Mouse (Mus musculus) embryonic facial prominence, embryonic 11.5 days (tissue): ENCODE results near the gene Atg4b. TPM values are rescaled to one million over a fixed set of nuclear protein-coding genes. Genes with fewer than 3 reads are reported as not detected.
"Not testable (repeated sequence)": the region's sequence is repeated elsewhere in the genome, so short reads cannot be mapped to it uniquely, and the experiment has no call there.

Experiments used
- ATAC-seq: fragments of 200-750 bp; cut with Nextera tagmentation; replicated peaks from 2 replicates; pipeline ENCODE4 v1.8.0; 2017; ENCODE audit warnings: low read depth; ENCODE audit not compliant: insufficient number of reproducible peaks, low FRiP score, low TSS enrichment
- DNase-seq: peaks from one replicate; pipeline ENCODE4 v3.0.0-alpha.2; 2015; ENCODE audit warnings: low spot score
- H3K27ac ChIP-seq: fragments of 300-500 bp; sonication (generic); replicated peaks from 2 replicates; pipeline ENCODE4 v1.5.1; 2014; ENCODE audit warnings: mild to moderate bottlenecking, low read depth, low read length, control low read depth
- H3K27me3 ChIP-seq: fragments of 300-500 bp; sonication (generic); 2 replicates; pipeline ENCODE4 v1.6.1; 2014; ENCODE audit warnings: mild to moderate bottlenecking, low read length, moderate library complexity, mixed read lengths; ENCODE audit not compliant: control insufficient read depth, insufficient read depth
- H3K36me3 ChIP-seq: fragments of 300-500 bp; sonication (generic); replicated peaks from 2 replicates; pipeline ENCODE4 v1.6.1; 2014; ENCODE audit warnings: low read depth, mild to moderate bottlenecking, low read length, moderate library complexity, mixed read lengths; ENCODE audit not compliant: control insufficient read depth, insufficient read depth
- H3K4me1 ChIP-seq: fragments of 300-500 bp; sonication (generic); 2 replicates; pipeline ENCODE4 v1.6.1; 2014; ENCODE audit warnings: low read length, mixed read lengths; ENCODE audit not compliant: control insufficient read depth, insufficient read depth
- H3K4me2 ChIP-seq: fragments of 300-500 bp; sonication (generic); 2 replicates; pipeline ENCODE4 v1.6.1; 2014; ENCODE audit warnings: low read depth, mild to moderate bottlenecking, control low read depth, low read length, moderate library complexity
- H3K4me3 ChIP-seq: fragments of 300-500 bp; sonication (generic); 2 replicates; pipeline ENCODE4 v1.5.1; 2014; ENCODE audit warnings: low read depth, low read length, control low read depth
- H3K9ac ChIP-seq: fragments of 300-500 bp; sonication (generic); replicated peaks from 2 replicates; pipeline ENCODE4 v1.6.1; 2014; ENCODE audit warnings: mild to moderate bottlenecking, control low read depth, low read length
- H3K9me3 ChIP-seq: fragments of 300-500 bp; sonication (generic); replicated peaks from 2 replicates; pipeline ENCODE4 v1.6.1; 2016; ENCODE audit warnings: mild to moderate bottlenecking, low read length, inconsistent platforms, mixed read lengths; ENCODE audit not compliant: control insufficient read depth
- WGBS: fragments of 180-500 bp; shearing (Covaris S2); extraction: QIAGEN DNeasy Blood & Tissue Kit; methylation state at CpG from one replicate; pipeline ENCODE4 v1.1.7; 2014; 5-methylcytosine and 5-hydroxymethylcytosine counted together
- polyA plus RNA-seq: library from polyadenylated mRNA; unstranded; fragments of >200 nt; fragmentation: Nextera tagmentation; extraction: Ambion mirVana; gene quantifications from 2 replicates; pipeline ENCODE4 v1.2.1, GENCODE M21; 2014

The Atg4b gene
- polyA plus RNA-seq, 1 experiment from 2014 or later, result 109 TPM

- Histone ChIP-seq H3K36me3 (no peaks in the 10 kb centered on the region), H3K27ac (no peak overlapping the region), H3K4me2 (no peak overlapping the region), H3K4me1 (no peaks in the 10 kb centered on the region), H3K9me3 (no peaks in the 10 kb centered on the region), H3K9ac (no peak overlapping the region), H3K4me3 (no peak overlapping the region), H3K27me3 (no peaks in the 10 kb centered on the region)
- no peak for ATAC-seq
- DNase-seq, result no peak
Observed at GRCm38 (mm10) chr1:93756154-93756553, 4.9 kb downstream of the Atg4b start.

GRCm38 (mm10) chr1:93760076-93760475, 8.8 kb downstream of the Atg4b start:
- Histone ChIP-seq H3K9me3 (no peaks in the 10 kb centered on the region), H3K27ac (no peak overlapping the region), H3K36me3 (no peaks in the 10 kb centered on the region), H3K4me1 (no peaks in the 10 kb centered on the region), H3K4me3 (no peak overlapping the region), H3K4me2 (no peak overlapping the region), H3K9ac (no peak overlapping the region), H3K27me3 (no peaks in the 10 kb centered on the region)
- DNase-seq (no peak), ATAC-seq (no peak)
- WGBS, result 100% methylated on average over 1 of the region's 1 CpGs

GRCm38 (mm10) chr1:93763531-93763930, 12.2 kb downstream of the Atg4b start:
- ATAC-seq, H3K36me3 ChIP-seq, H3K27me3 ChIP-seq, H3K4me1 ChIP-seq, H3K4me3 ChIP-seq, H3K9me3 ChIP-seq, H3K9ac ChIP-seq, H3K27ac ChIP-seq, H3K4me2 ChIP-seq, DNase-seq: not testable (repeated sequence)
- 90% methylated on average over 3 of the region's 3 CpGs for WGBS

GRCm38 (mm10) chr1:93764871-93765591, 13.7 kb downstream of the Atg4b start:
- H3K4me1 ChIP-seq, result no peaks in the 10 kb centered on the region
- no peak overlapping the region for H3K9ac ChIP-seq
- ATAC-seq, result no peak
- H3K27me3 ChIP-seq, result no peaks in the 10 kb centered on the region
- no peak overlapping the region for H3K4me3 ChIP-seq
- no peaks in the 10 kb centered on the region; the same call in 1 of the 2 replicates for H3K36me3 ChIP-seq
- 94% methylated on average over 9 of the region's 9 CpGs for WGBS
- H3K4me2 ChIP-seq, result no peak overlapping the region
- H3K27ac ChIP-seq, result no peak overlapping the region
- H3K9me3 ChIP-seq, result no peaks in the 10 kb centered on the region
- DNase-seq, result no peak

GRCm38 (mm10) chr1:93767600-93767999, 16.3 kb downstream of the Atg4b start:
- Histone ChIP-seq H3K4me2 (no peak overlapping the region), H3K4me3 (no peak overlapping the region), H3K27me3 (no peaks in the 10 kb centered on the region), H3K9ac (no peak overlapping the region), H3K27ac (no peak overlapping the region), H3K36me3 (no peaks in the 10 kb centered on the region; the same call in 1 of the 2 replicates), H3K4me1 (no peaks in the 10 kb centered on the region), H3K9me3 (no peaks in the 10 kb centered on the region)
- 89% methylated on average over 6 of the region's 6 CpGs for WGBS
- no peak for ATAC-seq
- DNase-seq, result no peak

GRCm38 (mm10) chr1:93769901-93770300, 18.6 kb downstream of the Atg4b start:
- no peak overlapping the region for H3K9ac ChIP-seq
- H3K4me1 ChIP-seq, result no peaks in the 10 kb centered on the region
- 96% methylated on average over 3 of the region's 3 CpGs for WGBS
- H3K27me3 ChIP-seq, result no peaks in the 10 kb centered on the region
- H3K27ac ChIP-seq, result no peak overlapping the region
- H3K36me3 ChIP-seq, result no peaks in the 10 kb centered on the region; the same call in 1 of the 2 replicates
- no peak for DNase-seq
- ATAC-seq, result no peak
- H3K9me3 ChIP-seq, result no peaks in the 10 kb centered on the region
- H3K4me3 ChIP-seq, result no peak overlapping the region
- no peak overlapping the region for H3K4me2 ChIP-seq

- H3K36me3 ChIP-seq, result peaks cover 15% of the 10 kb centered on the region
- H3K4me3 ChIP-seq, result no peak overlapping the region
- no peak overlapping the region for H3K4me2 ChIP-seq
- H3K9me3 ChIP-seq, result no peaks in the 10 kb centered on the region
- ATAC-seq, result no peak
- no peaks in the 10 kb centered on the region for H3K27me3 ChIP-seq
- 80% methylated on average over 5 of the region's 5 CpGs for WGBS
- DNase-seq, result no peak
- H3K4me1 ChIP-seq, result no peaks in the 10 kb centered on the region
- H3K27ac ChIP-seq, result no peak overlapping the region
- H3K9ac ChIP-seq, result no peak overlapping the region
Observed at GRCm38 (mm10) chr1:93776686-93777085, 25.4 kb downstream of the Atg4b start.

GRCm38 (mm10) chr1:93786912-93787311, 35.6 kb downstream of the Atg4b start:
- Histone ChIP-seq H3K27ac (no peak overlapping the region), H3K27me3 (no peaks in the 10 kb centered on the region), H3K4me1 (no peaks in the 10 kb centered on the region), H3K9me3 (no peaks in the 10 kb centered on the region), H3K9ac (no peak overlapping the region), H3K4me2 (no peak overlapping the region), H3K36me3 (peaks cover 11% of the 10 kb centered on the region; the same call in 1 of the 2 replicates), H3K4me3 (no peak overlapping the region)
- no peak for DNase-seq
- no peak for ATAC-seq
- WGBS, result 90% methylated on average over 2 of the region's 2 CpGs
